Mouse (Mus musculus) B cell, adult 2 months (primary cell): Measurements from ENCODE around the gene Nek6.

ENCODE experiments used
- DNase-seq, 2 experiments: peaks; one replicate each; pipeline ENCODE4 v3.0.0; 2022

The Nek6 gene

DNA sequence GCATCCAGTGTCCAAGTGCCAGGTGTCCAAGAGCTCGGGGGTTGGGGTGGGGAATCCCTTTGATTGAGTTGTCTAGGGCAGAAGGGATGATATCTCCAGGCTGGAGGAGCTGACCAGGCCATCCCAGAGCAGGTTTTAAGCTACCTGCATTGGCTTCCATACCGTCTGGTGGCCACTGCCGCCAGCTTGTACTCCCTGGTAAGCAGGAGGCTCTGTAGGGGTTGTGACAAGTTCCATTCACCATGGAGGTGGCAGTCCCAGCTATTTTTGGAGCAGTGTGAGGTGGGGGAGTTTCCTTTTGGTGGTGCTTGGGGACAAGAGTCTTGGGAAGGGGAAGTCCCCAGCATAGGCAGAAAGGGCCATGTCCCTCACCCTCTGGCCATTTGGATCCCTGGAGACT is 29.7 kb downstream of the Nek6 start:
- DNase-seq: peak in 1 of 2 experiments; percentile 3

DNA sequence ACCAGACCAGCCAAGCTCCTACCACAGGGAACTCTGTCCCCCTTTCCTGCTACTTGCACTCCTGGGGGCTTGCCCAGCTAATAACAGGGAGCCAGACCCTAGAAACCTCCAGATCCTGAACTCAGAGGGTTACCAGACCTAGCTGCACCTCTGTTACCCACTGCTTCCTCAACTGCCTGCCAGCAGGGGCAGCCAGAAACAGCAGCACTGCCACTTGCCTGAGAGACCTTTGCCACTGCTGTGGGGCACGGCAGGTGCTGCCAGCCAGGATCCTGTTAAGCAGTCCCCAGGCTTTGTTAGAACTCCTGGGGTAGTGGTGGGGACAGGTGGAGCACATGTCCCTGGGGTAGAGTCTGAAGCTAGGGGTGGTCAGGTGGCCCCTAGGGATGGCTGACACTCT is 30.1 kb downstream of the Nek6 start:
- DNase-seq: peak; percentile 19 to 26

DNA sequence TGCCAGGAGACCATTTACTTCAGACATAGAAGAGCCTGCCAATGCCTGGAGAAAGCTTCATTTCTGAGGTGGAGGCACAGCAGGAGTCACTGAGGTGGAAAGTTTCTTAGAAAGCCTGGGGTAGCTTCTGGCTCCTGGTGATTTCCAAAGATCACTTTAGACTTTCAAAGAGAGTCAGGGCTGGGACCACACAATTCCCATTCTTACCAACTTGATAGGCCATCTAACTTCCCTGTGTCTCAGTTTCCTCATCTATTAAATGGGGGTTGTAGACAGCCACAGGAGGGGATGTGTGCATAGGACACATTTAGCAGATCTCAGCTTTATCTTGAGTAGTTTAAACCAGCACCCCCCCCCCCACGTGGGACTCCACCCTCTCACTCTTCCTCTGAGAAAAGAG is 30.9 kb downstream of the Nek6 start:
- no peak for DNase-seq

DNA sequence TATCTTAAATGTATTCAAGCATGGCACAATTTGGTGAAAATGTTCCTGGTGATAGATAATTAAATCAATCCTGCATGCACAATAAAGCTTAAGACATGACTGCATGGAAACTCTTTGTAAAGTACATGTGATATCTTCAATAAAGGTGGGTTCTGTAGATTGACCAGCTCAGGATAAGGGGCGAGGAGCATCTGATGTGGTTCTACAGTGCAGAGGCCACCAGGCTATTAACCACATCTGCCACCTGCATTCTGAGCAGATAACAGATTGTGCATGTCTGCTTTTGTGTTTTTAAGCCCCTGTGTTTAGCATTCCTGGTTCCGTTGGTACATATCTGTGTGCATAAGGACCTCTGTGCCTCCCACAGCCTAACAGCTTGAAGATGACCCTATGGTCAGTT is 31.7 kb downstream of the Nek6 start:
- no peak for DNase-seq

GRCm38 (mm10) chr2:38544341-38544740 is 32.9 kb downstream of the Nek6 start:
- no peak for DNase-seq

GRCm38 (mm10) chr2:38544982-38545381 is 33.5 kb downstream of the Nek6 start:
- DNase-seq: peak; percentile 20 to 23

- no peak for DNase-seq
Observed at GRCm38 (mm10) chr2:38545706-38546105, 34.3 kb downstream of the Nek6 start.

GRCm38 (mm10) chr2:38546222-38546621 is 34.8 kb downstream of the Nek6 start:
- DNase-seq: no peak

- no peak for DNase-seq
Observed at GRCm38 (mm10) chr2:38546748-38547147, 35.3 kb downstream of the Nek6 start.

DNA sequence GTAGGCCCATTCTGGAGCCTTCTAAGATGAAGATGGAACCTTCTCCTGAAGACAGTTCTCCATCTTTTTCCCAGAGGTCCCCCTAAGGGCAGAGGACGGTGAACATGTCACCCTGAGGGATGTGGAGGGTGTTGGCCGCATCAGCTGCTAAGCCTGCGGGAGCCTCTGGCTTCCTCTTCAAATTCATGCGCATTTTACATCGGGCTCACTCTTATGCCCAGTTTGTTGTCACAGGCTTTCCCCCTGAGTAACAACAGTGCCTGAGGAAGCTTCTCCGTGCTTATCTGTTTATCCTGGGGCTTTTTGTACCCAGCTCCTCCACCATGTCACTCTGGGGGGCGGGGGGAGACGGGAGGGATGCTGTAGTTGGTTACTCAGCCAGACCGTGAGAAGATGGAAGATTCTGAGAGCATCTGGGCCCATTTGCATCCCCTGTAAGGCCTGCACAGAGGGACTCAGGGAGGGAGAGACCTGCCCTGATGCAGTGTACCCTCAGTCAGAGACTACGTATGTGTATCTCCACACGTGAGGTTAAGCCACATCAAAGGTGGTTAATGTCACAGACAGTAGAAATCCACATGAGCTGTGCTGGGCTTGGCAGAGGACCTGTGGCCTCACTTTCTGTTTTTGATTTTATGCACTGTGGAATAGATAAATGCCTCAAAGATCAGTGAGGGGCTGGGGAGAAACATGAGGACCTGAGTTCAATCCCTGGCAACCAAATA is 36.5 kb downstream of the Nek6 start:
- no peak for DNase-seq

DNA sequence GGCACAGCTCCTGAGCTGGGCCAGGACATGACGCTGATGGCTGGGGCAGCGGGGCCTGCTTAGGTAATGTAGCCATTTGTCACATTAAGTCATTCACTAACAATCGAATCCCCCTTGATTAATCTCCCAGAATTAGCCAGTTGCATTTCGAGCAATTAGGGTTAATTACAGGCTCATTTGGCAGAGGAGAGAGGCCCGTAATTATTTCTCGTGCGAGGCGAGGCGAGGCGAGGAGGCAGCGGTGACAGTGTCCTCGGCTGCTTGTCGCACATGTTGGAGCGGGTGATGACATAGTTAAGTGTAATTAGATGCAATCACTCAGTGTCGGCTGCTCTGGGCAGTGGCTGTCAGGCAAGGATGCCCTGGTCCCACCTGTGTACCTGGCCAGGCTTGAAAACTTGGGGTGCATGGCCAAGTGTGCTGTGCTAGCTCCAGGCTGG is 40.6 kb downstream of the Nek6 start:
- no peak for DNase-seq

DNA sequence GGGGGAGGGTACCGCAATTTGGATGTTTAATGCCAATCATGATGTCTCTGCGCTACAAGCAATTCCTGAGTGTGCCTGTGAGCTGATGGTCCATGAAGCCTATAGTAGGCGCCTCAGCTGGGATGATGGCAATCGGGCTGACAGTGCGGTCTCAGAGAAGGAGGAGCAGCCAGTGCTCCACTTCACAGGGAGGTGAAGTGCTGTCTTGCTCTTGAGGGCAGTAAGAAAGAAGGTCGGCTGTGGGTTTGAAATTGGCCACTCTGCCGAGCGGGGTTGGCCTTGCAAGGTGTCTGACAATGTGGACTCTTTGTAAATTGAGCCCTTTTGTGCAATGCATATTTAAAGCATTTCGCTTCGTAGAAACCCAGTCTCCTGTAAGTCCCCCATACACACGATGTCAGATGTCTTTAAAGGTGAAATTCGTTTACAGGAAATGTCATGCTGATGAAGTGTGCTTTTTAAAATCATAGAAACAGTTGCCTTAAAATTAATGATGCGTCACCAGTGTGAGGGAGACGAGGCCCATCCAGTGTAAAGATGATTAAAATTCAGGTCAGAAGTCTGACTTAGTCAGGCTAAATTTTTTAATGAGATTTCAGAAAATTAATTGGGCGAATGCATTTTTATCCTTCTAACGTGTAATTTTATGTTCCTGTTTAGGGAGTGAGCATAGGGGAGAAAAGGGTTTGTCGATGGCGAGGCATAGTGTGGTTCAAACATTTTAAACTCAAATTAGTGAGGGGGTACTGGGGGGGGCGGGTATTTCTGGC is 43.0 kb downstream of the Nek6 start:
- DNase-seq: no peak

- DNase-seq: no peak
Observed at GRCm38 (mm10) chr2:38555659-38556058, 44.2 kb downstream of the Nek6 start.

GRCm38 (mm10) chr2:38556721-38557120 is 45.3 kb downstream of the Nek6 start:
- DNase-seq: no peak

- DNase-seq: no peak
Observed at GRCm38 (mm10) chr2:38560296-38561227, 49.1 kb downstream of the Nek6 start.

DNA sequence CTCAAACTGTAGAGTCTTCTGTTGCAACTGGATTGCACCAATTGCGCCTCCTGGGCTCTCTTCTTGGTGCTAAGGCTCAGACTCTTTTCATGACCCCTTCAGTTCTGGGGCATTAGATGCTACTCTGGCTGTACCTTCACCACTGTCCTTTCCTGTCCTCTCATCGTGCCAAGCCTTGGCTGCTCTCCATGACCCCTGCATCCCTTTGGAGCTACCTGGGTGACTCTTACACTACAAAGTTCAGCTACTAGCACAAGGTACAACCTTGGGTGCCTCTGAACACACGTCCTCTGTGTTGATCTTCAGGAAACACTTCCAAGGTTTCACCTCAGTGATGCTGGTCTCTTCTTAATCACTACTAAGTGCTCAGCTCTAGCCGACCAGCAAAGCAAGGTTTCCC is 51.2 kb downstream of the Nek6 start:
- DNase-seq: no peak

DNA sequence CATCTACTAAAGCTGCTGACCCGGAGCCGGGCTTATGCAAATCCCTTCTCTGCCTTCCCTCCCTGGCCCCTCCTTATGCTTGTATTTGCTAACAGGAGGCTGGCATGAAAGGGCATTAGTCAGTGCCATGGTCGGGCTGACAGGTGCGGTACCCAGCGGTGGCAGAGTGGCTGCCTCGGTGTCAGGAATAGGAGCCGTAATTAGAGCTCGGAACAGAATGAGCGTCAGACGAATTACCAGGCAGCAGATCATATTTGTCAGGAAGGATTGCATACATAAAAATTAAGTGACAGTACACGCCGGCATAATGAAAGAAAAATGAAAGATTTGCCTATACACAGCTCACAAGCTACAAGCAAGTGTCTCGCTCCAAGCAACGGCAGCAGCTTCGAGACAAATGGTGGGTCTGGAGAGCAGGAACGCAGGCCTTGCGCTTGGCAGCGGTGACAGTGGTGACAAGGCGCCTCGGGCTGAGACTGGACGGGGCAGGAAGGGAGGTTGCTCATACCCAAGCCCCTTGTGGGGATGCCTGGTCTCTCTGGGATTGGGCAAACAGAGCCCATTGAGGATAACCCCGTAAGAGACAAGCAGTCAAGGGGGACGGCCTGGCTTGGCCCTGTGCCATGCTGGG is 60.6 kb downstream of the Nek6 start:
- no peak for DNase-seq

GRCm38 (mm10) chr2:38574697-38575096 is 63.3 kb downstream of the Nek6 start:
- DNase-seq: peak; percentile 27 to 45

GRCm38 (mm10) chr2:38578602-38579521 is 67.4 kb downstream of the Nek6 start:
- no peak for DNase-seq

- no peak for DNase-seq
Observed at GRCm38 (mm10) chr2:38579528-38579927, 68.1 kb downstream of the Nek6 start.

GRCm38 (mm10) chr2:38583982-38584381 is 72.5 kb downstream of the Nek6 start:
- no peak for DNase-seq
